Mouse (Mus musculus) intestine, embryonic 16.5 days (tissue): ENCODE results near the gene Igsf3. TPM values are rescaled to one million over a fixed set of nuclear protein-coding genes. Genes with fewer than 3 reads are reported as not detected.

Experiments used
- ATAC-seq: fragments of 200-750 bp; cut with Nextera tagmentation; 2 replicates; pipeline ENCODE4 v1.8.0; 2017; ENCODE audit warnings: moderate TSS enrichment, moderate library complexity
- H3K27ac ChIP-seq: fragments of 300-500 bp; sonication (generic); 2 replicates; pipeline ENCODE4 v1.5.1; 2014; ENCODE audit warnings: mild to moderate bottlenecking, low read length
- H3K27me3 ChIP-seq: fragments of 300-500 bp; sonication (generic); replicated peaks from 2 replicates; pipeline ENCODE4 v1.6.1; 2014; ENCODE audit warnings: low read length, control low read depth, mixed read lengths; ENCODE audit not compliant: control insufficient read depth, insufficient read depth
- H3K36me3 ChIP-seq: fragments of 300-500 bp; sonication (generic); 2 replicates; pipeline ENCODE4 v1.6.1; 2014; ENCODE audit warnings: low read length, control low read depth; ENCODE audit not compliant: control insufficient read depth, insufficient read depth
- H3K4me1 ChIP-seq: fragments of 300-500 bp; sonication (generic); 2 replicates; pipeline ENCODE4 v1.6.1; 2014; ENCODE audit warnings: low read length, control low read depth, mixed read lengths; ENCODE audit not compliant: control insufficient read depth, insufficient read depth
- H3K4me2 ChIP-seq: fragments of 300-500 bp; sonication (generic); 2 replicates; pipeline ENCODE4 v1.6.1; 2014; ENCODE audit warnings: low read depth, low read length, control low read depth
- H3K4me3 ChIP-seq: fragments of 300-500 bp; sonication (generic); 2 replicates; pipeline ENCODE4 v1.5.1; 2014; ENCODE audit warnings: mild to moderate bottlenecking, low read length
- H3K9ac ChIP-seq: fragments of 300-500 bp; sonication (generic); 2 replicates; pipeline ENCODE4 v1.6.1; 2014; ENCODE audit warnings: low read depth, low read length
- H3K9me3 ChIP-seq: fragments of 300-500 bp; sonication (generic); 2 replicates; pipeline ENCODE4 v1.6.1; 2016; ENCODE audit warnings: low read length, control low read depth; ENCODE audit not compliant: control insufficient read depth
- WGBS: fragments of 180-500 bp; shearing (Covaris S2); extraction: QIAGEN DNeasy Blood & Tissue Kit; methylation state at CpG from one replicate; pipeline ENCODE4 v1.1.7; 2014; 5-methylcytosine and 5-hydroxymethylcytosine counted together
- polyA plus RNA-seq: library from polyadenylated mRNA; unstranded; fragments of >200 nt; fragmentation: Nextera tagmentation; extraction: Ambion mirVana; gene quantifications from 2 replicates; pipeline ENCODE4 v1.2.1, GENCODE M21; 2015

The Igsf3 gene
- polyA plus RNA-seq, 1 experiment from 2014 or later, result 19.2 TPM

DNA sequence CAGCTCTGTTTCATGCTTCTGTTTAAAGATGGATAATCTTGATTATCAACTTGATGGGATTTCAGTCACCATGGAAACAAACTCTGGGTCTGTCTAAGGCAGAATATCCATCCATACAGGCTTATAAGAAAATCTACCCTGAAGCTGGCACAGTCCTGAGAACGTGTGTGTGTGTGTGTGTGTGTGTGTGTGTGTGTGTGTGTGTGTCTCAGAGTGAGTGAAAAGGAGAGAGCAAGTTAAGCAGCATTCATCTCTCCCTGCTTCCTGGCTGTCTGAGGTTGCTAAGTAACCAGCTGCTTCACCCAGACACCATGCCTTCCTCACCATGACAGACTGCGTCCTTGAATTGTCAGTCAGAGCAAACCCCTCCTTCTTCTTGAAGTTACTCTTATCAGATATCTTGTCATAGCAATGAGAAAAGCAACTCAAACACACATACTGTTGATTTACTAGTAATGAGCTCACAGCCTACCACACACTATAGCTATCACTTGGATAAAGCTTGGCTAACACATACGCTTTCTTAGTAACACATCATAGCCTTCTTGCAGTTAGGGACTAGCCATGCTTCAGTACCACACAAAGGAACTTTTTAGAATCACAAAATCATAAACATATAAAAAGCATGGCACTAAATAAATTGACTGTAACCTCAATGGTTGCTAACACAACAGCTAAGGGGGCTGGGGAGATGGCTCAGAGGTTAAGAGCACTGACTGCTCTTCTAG is 106.5 kb downstream of the Igsf3 start:
- no peak overlapping the region for H3K4me3 ChIP-seq
- no peaks in the 10 kb centered on the region for H3K9me3 ChIP-seq
- WGBS, result 60% methylated on average over 3 of the region's 3 CpGs
- no peaks in the 10 kb centered on the region for H3K27me3 ChIP-seq
- H3K27ac ChIP-seq, result no peak overlapping the region
- no peak overlapping the region for H3K9ac ChIP-seq
- no peaks in the 10 kb centered on the region for H3K4me1 ChIP-seq
- no peak overlapping the region for H3K4me2 ChIP-seq
- ATAC-seq, result no peak
- no peaks in the 10 kb centered on the region for H3K36me3 ChIP-seq

DNA sequence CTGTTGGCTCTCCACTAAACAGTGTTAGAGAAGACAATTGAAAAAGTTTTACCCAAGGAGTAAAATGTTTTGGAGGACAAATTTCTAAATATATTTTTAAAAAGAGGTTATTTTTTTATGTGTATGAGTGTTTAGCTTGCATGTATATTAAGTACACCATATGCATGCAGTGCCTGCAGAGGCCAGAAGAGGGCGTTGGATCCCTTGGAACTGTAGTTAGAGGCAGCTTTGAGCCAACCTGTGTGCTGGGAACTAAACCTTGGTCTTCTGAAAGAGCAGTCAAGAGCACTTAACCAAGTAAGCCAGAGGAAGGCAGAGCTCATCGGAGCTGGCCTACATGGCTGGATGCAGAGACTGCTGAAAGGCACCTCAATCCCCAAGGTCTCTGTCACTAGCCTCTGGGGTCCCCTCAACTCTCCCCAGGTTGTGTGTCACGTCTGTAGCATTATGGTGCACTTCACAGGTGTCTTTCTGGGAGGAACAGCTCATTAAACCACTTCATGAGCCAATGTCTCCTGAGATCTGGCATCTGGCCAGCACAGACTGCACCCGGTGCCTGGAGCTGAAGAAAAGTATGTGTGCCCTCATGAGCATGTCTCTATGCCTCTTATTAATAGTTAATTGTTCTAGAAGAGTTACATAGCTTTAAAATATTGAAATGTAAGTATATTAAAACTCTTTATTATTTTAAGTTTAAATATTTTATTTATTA is 109.3 kb downstream of the Igsf3 start:
- no peak overlapping the region for H3K9ac ChIP-seq

DNA sequence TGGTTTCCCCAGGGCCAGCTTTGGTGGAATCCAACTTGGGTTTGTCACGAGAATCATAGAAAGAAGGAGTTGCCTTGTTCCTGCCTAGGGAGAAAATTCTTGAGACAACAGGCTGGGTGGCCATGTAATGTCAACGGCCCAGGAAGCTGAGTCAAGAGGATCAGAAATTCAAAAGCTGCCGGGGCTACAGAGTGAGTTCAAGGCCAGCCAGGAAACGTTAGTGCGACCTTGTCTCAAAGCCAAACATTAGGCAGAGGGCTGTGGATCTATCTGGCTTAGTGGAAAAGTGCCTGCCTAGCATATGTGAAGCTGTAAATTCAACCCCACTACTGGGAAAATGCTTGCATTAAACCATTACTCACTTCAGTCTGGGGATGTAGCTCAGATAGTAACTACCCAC is 110.6 kb downstream of the Igsf3 start:
- no peak overlapping the region for H3K9ac ChIP-seq
- no peaks in the 10 kb centered on the region for H3K27me3 ChIP-seq
- H3K9me3 ChIP-seq, result no peaks in the 10 kb centered on the region
- 76% methylated on average over 5 of the region's 5 CpGs for WGBS
- no peaks in the 10 kb centered on the region for H3K4me1 ChIP-seq
- no peaks in the 10 kb centered on the region for H3K36me3 ChIP-seq
- H3K4me3 ChIP-seq, result no peak overlapping the region
- H3K4me2 ChIP-seq, result no peak overlapping the region
- H3K27ac ChIP-seq, result no peak overlapping the region
- ATAC-seq, result no peak

More for the DNA sequence above, 109.3 kb downstream of the Igsf3 start:
- no peaks in the 10 kb centered on the region for H3K36me3 ChIP-seq
- no peak overlapping the region for H3K4me2 ChIP-seq
- no peak for ATAC-seq
- H3K4me1 ChIP-seq, result no peaks in the 10 kb centered on the region
- no peaks in the 10 kb centered on the region for H3K27me3 ChIP-seq
- WGBS, result 40% methylated on average over 4 of the region's 4 CpGs
- no peak overlapping the region for H3K4me3 ChIP-seq
- H3K9me3 ChIP-seq, result no peaks in the 10 kb centered on the region
- H3K27ac ChIP-seq, result no peak overlapping the region

DNA sequence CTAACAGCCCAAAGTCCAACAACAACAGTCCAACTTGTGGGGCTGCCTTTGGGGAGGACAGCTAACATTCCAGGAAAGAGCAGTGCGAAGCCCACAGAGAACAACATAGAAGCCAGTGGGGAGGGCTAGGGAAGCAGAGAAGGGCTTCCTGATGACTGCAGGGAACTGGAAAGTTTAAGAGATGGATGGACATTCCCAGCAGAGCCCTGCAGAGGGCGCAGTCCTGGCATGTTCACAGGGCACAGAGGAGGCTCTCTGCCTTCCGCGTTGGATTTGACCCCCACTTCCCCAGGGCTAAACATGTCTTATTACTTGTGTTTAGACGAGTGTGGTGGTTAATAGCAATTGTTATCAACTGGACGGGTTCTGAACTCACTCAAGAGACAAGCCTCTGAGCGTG is 111.3 kb downstream of the Igsf3 start:
- Histone ChIP-seq H3K36me3 (no peaks in the 10 kb centered on the region), H3K27ac (no peak overlapping the region), H3K4me1 (no peaks in the 10 kb centered on the region), H3K27me3 (no peaks in the 10 kb centered on the region), H3K9ac (no peak overlapping the region), H3K4me3 (no peak overlapping the region), H3K9me3 (no peaks in the 10 kb centered on the region), H3K4me2 (no peak overlapping the region)
- WGBS, result 77% methylated on average over 7 of the region's 7 CpGs
- ATAC-seq, result peak; percentile 18; the same call in 1 of the 2 replicates

DNA sequence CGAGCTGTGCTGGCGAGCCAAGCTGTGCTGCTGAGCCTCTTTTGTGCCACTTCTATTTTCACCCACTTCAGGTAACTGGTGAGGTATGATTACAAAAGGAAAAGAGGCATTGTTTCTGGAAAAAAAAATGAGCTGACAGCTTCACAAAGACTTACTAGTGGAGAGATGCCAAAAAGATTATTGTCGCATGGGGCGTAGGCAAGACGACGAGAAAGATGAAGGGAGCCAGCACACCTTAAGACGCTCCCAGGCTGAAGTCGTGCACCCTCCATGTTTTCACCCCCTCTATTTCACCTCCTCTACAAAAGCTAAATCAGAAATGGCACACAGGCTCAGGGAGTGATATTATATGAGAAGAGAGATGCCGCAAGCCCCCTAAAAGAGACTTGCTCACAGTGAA is 113.6 kb downstream of the Igsf3 start:
- H3K27me3 ChIP-seq, result no peaks in the 10 kb centered on the region

DNA sequence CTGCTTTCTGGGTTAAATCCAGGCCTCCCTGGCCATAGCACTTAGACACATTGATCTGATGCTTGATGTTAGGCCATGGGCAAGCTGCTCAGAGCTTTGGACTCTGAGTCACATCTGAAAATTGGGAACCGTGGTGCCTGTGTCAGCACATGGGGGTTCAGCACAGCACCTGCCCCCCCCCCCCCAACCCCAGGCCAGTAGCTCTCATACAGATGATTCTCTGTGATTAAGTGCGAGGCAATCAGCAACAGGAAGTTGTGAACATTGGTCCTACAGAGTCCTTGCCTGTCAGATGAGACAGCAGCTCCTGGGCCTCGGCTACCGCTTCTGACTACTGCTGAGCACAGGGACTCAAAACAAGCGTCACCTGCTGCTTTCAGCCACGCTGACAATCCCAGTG is 116.0 kb downstream of the Igsf3 start:
- H3K27me3 ChIP-seq, result no peaks in the 10 kb centered on the region
- H3K4me2 ChIP-seq, result no peak overlapping the region
- H3K9ac ChIP-seq, result no peak overlapping the region
- no peak for ATAC-seq
- H3K27ac ChIP-seq, result no peak overlapping the region
- H3K36me3 ChIP-seq, result no peaks in the 10 kb centered on the region
- no peaks in the 10 kb centered on the region for H3K9me3 ChIP-seq
- no peak overlapping the region for H3K4me3 ChIP-seq
- H3K4me1 ChIP-seq, result 0 out of 2 replicates have a peak, but pooled peaks cover 4% of the 10 kb centered on the region
- 79% methylated on average over 6 of the region's 6 CpGs for WGBS

More for the DNA sequence above, 113.6 kb downstream of the Igsf3 start:
- Histone ChIP-seq H3K4me3 (no peak overlapping the region), H3K9ac (no peak overlapping the region), H3K27ac (no peak overlapping the region), H3K4me1 (0 out of 2 replicates have a peak, but pooled peaks cover 4% of the 10 kb centered on the region), H3K4me2 (no peak overlapping the region), H3K9me3 (no peaks in the 10 kb centered on the region), H3K36me3 (no peaks in the 10 kb centered on the region)
- no peak for ATAC-seq
- WGBS, result 81% methylated on average over 9 of the region's 9 CpGs

DNA sequence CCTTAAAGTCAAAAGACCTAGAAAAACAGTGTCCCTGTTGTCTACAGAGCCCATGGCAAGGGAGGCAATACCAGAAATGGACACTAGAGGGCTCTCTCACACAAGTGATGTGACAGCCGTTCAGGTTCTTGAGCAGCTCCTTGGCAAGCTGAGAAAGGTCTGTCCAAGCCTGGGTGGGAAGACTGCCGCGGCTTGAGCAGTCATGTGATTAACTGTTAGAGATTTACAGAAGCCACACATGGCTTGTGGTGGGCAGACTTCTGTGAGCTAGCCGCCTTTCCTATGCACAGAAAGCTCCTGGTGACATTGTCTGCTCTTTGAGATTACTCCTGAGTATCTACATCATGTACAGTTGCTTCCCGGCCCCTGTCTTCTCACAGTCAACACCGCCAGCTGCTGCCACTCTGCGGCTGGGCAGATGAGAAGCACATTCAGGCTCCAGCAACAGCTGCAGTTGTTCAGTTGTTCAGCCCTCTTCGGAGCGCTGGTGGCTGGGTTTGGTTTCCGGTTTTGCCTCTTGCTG is 117.1 kb downstream of the Igsf3 start:
- WGBS, result 36% methylated on average over 10 of the region's 10 CpGs
- Histone ChIP-seq H3K4me3 (no peak overlapping the region), H3K4me1 (0 out of 2 replicates have a peak, but pooled peaks cover 4% of the 10 kb centered on the region), H3K27me3 (no peaks in the 10 kb centered on the region), H3K36me3 (no peaks in the 10 kb centered on the region), H3K9ac (peak overlapping the region; percentile 38; the same call in 1 of the 2 replicates), H3K4me2 (peak overlapping the region; percentile 35; the same call in 1 of the 2 replicates), H3K9me3 (no peaks in the 10 kb centered on the region), H3K27ac (peak overlapping the region; percentile 18; the same call in 1 of the 2 replicates)
- ATAC-seq, result peak; percentile 75

DNA sequence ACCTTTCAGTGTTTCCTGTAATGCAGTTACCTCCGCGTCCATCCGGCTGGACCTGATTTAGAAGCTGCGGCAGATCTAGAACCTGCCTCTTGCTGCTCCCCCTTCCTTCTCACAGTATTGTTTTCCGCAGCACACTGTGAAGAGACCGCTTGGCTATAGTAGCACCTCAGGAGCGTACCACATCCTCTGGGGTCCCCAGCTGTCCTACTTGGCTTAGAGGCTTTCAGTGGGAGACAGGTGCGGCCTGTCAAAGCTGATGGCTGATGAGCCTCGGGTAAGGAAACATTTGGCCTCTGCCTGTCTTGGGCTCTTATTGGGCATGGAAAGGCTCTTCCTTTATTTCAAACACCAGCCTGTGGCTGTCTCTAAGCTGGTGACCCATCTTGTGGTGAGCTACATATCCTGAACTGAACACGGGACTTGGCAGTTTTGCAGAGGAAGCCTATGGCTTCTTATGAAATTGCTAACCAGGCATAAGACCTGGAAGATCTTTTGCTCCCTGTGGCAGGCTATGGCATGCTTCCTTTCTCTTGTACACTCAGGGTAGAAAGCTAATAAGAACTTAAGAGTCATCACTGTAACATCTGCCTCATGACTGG is 120.6 kb downstream of the Igsf3 start:
- H3K36me3 ChIP-seq, result no peaks in the 10 kb centered on the region
- H3K4me2 ChIP-seq, result no peak overlapping the region
- no peaks in the 10 kb centered on the region for H3K27me3 ChIP-seq
- 84% methylated on average over 10 of the region's 10 CpGs for WGBS
- H3K4me3 ChIP-seq, result no peak overlapping the region
- ATAC-seq, result no peak
- no peak overlapping the region for H3K27ac ChIP-seq
- H3K9me3 ChIP-seq, result no peaks in the 10 kb centered on the region
- peaks cover 19% of the 10 kb centered on the region for H3K4me1 ChIP-seq
- no peak overlapping the region for H3K9ac ChIP-seq

DNA sequence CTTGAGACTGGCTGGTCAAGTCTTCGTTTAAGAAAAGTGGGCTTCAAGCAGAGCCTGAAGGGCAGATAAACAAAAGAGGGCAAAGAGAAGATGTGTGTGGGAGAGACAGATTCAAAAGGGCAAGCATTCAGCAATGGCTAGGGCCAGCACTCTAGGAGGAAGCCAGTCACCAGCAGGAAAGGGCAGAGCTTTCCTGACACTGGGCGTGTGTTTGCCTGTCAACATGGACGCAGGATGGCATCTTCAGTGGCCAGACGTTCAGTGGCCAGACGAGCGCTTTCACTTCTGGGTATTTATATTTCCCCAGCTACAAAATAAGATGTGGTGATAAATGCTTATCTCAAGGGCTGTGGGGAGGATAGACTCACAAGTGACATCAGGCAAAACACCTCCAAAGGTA is 123.0 kb downstream of the Igsf3 start:
- H3K4me2 ChIP-seq, result no peak overlapping the region
- H3K9ac ChIP-seq, result no peak overlapping the region
- no peaks in the 10 kb centered on the region for H3K9me3 ChIP-seq
- 57% methylated on average over 6 of the region's 6 CpGs for WGBS
- H3K27ac ChIP-seq, result no peak overlapping the region
- no peak for ATAC-seq
- peaks cover 15% of the 10 kb centered on the region for H3K4me1 ChIP-seq
- no peaks in the 10 kb centered on the region for H3K36me3 ChIP-seq
- H3K4me3 ChIP-seq, result no peak overlapping the region
- H3K27me3 ChIP-seq, result no peaks in the 10 kb centered on the region
